Mouse (Mus musculus) spleen, embryonic (tissue): ENCODE results near the gene Adam12.

Experiments used
- CTCF ChIA-PET: fragments of 350-600 bp; sonication (Branson Sonifier 250); formaldehyde crosslinking; loops from one replicate; lab custom pipeline; 2022; lab: Charles Lee

Adam12 gene

DNA sequence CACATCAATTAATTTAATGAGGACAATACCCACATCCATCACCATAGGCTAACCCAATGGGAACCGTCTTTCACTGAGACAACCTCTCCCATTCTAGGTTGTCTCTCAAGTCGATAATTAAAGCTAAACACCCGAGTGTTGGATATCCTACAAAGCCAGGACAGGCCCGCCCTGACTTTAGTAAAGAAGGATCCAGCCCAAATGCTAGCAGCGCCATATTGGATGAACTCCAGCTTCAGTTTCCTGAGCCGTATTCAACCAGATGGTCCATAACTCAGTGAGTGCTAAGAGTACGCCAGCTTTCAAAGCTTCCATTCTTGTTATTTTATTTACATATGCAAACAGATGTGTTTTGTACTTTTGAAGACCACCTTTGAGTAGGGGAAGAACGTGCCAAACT, 81.6 kb downstream of the Adam12 start:
- CTCF ChIA-PET, result no interaction called here

- CTCF ChIA-PET, result no interaction called here
Measured at GRCm38 (mm10) chr7:134149351-134149750, 82.6 kb downstream of the Adam12 start.

DNA sequence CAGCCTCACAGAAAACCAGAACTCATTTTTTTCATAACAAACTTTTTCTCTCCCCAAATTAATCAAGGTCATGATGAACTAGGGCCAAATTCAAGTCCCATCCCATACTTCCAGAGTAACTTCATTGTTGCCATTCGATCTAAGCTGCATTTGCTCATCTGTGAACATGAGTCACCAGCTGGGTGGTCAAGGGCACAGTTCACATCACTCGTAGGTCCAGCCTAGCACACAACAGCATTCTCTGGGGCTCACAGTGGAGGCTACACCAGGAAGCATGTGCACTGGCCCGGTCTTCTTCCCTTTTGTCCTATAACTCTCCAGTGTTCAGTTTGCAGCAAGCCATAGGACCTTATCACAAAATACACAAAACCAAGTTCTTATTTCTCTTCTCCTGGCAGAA, 84.4 kb downstream of the Adam12 start:
- CTCF ChIA-PET, result no interaction called here

DNA sequence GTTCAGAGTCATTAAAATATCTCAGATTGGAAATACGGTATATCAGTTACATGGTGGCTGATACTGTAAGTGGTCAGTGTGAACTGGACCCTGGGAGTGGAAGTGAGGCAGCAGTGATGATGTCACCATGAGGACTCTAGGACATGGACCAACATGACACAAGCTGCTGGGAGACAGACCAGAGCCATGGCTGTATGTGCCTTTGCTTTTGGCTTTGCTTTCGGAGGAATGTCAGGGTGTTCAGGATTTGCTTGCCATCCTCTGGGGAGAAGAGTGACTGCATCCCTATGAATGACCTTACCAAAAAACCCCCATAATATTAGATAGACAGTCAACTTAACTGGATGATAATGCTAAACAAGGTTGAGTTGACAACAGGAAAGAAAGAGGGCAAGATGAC, 85.1 kb downstream of the Adam12 start:
- CTCF ChIA-PET, result no interaction called here

DNA sequence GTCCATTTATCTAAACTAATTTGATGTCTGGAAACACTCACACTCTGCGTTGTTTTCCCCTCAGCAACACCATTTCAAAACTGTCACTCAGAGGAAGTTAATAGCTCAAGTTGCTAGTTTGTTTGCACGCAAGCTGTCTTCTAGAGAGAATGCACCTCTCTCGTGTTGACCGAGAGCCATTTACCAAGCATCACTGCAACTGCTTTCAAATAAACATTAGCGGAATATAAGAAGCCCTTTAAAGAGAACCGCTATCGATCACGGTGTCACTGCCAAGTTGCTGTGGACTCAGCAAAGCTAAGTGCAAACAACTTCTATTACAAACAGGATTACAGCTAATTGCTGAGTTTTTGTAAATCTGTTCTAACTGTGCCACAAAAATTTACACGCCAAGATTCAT, 87.8 kb downstream of the Adam12 start:
- CTCF ChIA-PET, result no interaction called here

DNA sequence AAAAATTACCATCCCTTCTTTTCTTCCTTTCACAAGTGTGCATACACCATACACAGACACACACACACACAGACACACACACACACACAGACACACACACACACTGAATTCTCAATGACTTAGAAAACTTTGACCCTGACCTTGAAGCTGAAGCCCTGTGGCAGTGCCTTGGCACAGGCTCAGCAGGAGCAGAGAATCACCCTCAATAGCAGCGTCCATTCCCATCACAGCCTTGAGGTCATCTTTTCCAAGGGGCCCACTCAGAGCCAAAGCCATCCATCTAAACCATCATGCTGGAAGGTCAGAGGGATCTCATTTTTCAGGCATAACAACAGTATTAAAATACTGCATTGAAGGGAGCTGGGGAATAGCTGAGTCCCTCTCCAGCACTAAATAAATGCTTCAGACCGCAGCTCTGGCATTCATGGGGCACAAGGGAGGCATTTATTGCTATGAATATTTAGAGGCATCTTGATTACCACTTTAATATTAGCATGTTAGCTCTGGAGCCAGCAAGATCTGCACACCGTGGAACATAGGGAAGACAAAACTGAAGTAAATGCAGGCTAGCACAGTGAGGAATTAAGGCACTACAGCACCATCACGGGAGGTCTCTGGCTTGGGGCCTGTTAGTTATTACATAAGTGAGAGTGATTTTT, 92.5 kb downstream of the Adam12 start:
- CTCF ChIA-PET, result no interaction called here

- CTCF ChIA-PET, result no interaction called here
Measured at GRCm38 (mm10) chr7:134132323-134132722, 99.6 kb downstream of the Adam12 start.

- CTCF ChIA-PET, result no interaction called here
Measured at GRCm38 (mm10) chr7:134128087-134128522, 103.8 kb downstream of the Adam12 start.

- CTCF ChIA-PET, result no interaction called here
Measured at GRCm38 (mm10) chr7:134121397-134121796, 110.5 kb downstream of the Adam12 start.

- CTCF ChIA-PET, result no interaction called here
Measured at GRCm38 (mm10) chr7:134115438-134115837, 116.5 kb downstream of the Adam12 start.

- CTCF ChIA-PET, result no interaction called here
Measured at GRCm38 (mm10) chr7:134114311-134115188, 117.4 kb downstream of the Adam12 start.

- CTCF ChIA-PET, result no interaction called here
Measured at GRCm38 (mm10) chr7:134113829-134114228, 118.1 kb downstream of the Adam12 start.

GRCm38 (mm10) chr7:134110116-134110515, 121.8 kb downstream of the Adam12 start:
- CTCF ChIA-PET, result interaction anchor here (0.6 kb wide), 1 partner anchor 31 kb away, joined by 3 read pairs; no protein-coding TSS in a partner anchor

GRCm38 (mm10) chr7:134107849-134108248, 124.1 kb downstream of the Adam12 start:
- CTCF ChIA-PET, result no interaction called here

DNA sequence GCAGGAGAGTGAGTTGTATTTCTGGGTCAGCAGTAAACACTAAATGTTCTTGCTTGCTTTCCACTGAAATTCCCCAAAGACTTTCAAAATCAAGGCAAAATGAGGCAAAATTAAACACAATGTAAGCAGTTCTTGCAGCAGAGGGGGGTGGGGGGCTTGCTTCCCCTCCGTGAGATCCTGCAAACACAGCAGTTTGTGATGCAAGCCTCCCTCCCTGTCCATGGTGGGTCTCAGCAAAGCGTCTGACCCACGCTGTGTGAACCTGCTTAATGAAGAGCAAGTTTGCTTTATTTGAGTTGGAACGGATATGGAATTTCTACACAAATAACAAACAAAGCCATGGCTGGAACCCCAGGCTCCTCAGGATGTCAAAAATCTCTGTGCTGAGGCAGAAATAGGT, 132.9 kb downstream of the Adam12 start:
- CTCF ChIA-PET, result no interaction called here

GRCm38 (mm10) chr7:134097861-134098260, 134.1 kb downstream of the Adam12 start:
- CTCF ChIA-PET, result no interaction called here

DNA sequence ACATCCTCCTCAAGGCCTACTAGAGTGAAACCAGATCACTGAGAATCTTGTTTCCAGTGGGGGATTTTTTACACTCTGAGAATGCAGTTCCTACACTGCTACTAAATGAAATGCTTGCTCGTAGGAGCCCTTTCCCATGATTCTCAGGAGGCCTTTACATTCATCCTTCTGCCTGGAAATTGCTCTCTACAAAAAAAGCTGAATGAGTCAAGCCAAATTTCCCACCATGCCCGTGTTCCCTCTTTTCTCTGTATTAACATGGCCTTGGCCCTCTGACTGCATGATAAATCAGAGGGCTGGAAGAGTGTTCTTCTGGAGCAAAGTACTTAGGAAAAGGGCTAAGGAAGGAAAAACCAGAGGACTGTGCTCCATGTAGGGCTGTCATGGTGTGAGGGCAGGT, 138.1 kb downstream of the Adam12 start:
- CTCF ChIA-PET, result no interaction called here

DNA sequence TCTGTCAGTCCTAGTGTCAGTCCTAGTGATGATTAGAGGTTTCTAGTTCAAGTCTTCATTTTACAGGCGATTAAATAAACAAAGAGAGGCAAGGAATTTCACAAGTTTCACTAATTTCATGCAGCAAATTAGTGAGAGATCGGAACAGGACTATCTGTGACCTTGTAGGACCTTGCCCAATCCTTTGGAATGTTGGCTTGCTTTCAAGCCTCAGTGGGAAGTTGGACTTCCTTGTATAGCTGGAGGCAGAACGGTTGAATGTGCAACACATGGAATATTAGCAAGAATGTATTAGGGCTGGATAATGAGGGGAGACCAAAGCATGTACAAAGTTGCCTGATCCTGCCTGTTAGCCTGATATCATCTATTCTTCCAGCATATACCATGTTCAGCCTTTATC, 141.2 kb downstream of the Adam12 start:
- CTCF ChIA-PET, result no interaction called here

- CTCF ChIA-PET, result no interaction called here
Measured at GRCm38 (mm10) chr7:134090256-134090655, 141.7 kb downstream of the Adam12 start.

DNA sequence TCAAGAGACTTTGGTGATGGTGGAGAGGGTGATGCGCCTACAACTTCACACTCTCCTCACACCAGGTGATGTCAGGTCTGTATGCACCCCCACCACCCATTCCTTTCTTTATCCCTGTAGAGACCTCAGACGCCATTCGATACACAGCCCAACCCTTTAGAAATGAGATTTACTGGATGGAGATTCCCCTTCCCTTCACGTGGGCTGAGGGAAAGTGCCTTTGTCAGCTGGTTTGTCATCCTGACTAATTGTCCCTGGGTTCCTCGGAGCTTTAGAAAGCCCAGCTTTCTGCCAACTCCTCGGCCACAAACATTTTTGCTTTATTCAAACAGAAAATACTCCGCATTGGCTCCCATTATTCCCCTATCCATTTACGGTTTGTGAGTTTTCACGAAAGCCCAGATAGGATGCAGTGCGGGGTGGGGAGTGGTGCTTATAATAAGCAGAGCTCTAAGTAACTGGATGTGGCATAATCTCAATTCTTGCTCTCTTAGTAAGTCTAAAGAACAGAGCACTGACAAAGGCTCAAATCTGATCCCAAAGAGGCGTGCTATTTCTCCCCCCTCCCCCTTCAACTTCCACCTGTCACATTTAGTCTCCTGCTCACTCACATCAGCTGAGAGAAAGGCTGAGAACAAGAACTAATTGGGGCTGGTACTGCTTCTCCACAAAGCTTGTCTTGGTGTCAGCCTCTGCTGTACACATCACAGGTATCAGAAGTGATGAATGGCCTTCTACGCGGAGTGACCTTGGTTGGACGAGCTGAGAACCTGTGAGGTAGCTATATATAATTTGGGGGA, 143.2 kb downstream of the Adam12 start:
- CTCF ChIA-PET, result no interaction called here

- CTCF ChIA-PET, result no interaction called here
Measured at GRCm38 (mm10) chr7:134085396-134085795, 146.6 kb downstream of the Adam12 start.

- CTCF ChIA-PET, result no interaction called here
Measured at GRCm38 (mm10) chr7:134084926-134085325, 147.0 kb downstream of the Adam12 start.
